Mouse (Mus musculus): ENCODE measurements around the gene Jagn1.

GRCm38 (mm10) chr6:113457952-113458534, 15.7 kb downstream of the Jagn1 start, which contains the start of gene Il17re:
- no peak for TF ChIP-seq CTCF (IDR thresholded peaks at IDR 0.05; ENCODE audit: low read depth)
- no peak for TF ChIP-seq EP300 (IDR thresholded peaks at IDR 0.05; ENCODE audit: low read depth)

Data from liver, embryonic 14.5 days (tissue).